Mouse (Mus musculus): ENCODE data around the gene Higd1c. TPM values are rescaled to one million over a fixed set of nuclear protein-coding genes. Genes with fewer than 3 reads are reported as not detected.
"Not testable (repeated sequence)": the region's sequence is repeated elsewhere in the genome, so short reads cannot be mapped to it uniquely, and the experiment has no call there.

Higd1c gene
- polyA plus RNA-seq, 2 experiments, result not detected

DNA sequence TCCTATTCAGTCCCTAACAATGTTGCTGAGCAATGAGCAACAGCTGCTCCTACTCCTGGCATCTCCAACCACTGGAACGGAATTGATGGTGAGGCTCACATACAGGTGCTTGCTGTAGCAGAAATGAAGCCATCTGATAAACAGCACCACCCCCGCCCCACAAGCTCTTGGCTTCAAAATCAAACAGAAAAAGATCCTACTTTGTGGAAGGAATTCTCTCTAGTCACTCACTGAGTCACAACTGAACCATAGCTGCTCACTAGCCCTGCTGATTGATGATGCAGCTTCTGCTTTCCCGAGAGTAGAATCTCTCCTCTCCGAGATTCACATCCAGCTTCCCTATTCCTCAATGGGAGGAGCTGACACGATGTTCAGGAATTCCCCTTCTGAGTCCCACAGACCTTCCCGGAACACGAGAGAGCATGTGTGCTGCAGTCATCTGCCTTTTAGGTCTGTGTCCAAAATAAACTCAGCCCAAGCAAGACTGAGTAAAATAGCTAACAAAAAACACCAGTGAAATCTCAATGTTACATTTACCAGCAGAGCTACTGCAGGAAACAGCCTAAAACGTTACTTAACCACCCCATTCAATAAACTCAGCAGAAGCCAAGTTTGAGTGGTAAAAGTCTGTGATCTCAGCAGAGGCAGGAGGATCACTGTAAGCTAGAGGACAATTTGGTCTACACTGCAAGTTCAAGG is 56.9 kb downstream of the Higd1c start:
- Histone ChIP-seq H3K4me1 (replicated peaks; ENCODE audit: control insufficient read depth in 2 of 2, insufficient read depth in 2 of 2, low read length in 1 of 2) (peaks cover 45 to 52% of the 10 kb centered on the region in 2 experiments), H3K4me2 (ENCODE audit: low read depth) (peak overlapping the region; percentile 100), H3K9me3 (ENCODE audit: control insufficient read depth, low read length) (no peaks in the 10 kb centered on the region), H3K36me3 (replicated peaks; ENCODE audit: control insufficient read depth, insufficient read depth, low read depth) (peaks cover 12% of the 10 kb centered on the region), H3K27ac (peak overlapping the region; percentile 97), H3K4me3 (ENCODE audit: insufficient read depth in 1 of 2, low read depth in 2 of 2, low read length in 2 of 2) (peak overlapping the region; percentile 72 to 100), H3K27me3 (ENCODE audit: control insufficient read depth, insufficient read depth, low read length) (peaks cover 12% of the 10 kb centered on the region), H3K9ac (replicated peaks) (peak overlapping the region; percentile 99)
- DNase-seq (ENCODE audit: low read depth in 3 of 3, low spot score in 3 of 3) (no peak), ATAC-seq (ENCODE audit: insufficient read depth) (no peak)
- TF ChIP-seq EP300 (IDR thresholded peaks at IDR 0.05; ENCODE audit: low read depth), result no peak
- no peak for TF ChIP-seq CTCF (IDR thresholded peaks at IDR 0.05; ENCODE audit: low read depth)
- 10% methylated on average over 8 of the region's 8 CpGs for WGBS (ENCODE audit: insufficient replicate concordance)

DNA sequence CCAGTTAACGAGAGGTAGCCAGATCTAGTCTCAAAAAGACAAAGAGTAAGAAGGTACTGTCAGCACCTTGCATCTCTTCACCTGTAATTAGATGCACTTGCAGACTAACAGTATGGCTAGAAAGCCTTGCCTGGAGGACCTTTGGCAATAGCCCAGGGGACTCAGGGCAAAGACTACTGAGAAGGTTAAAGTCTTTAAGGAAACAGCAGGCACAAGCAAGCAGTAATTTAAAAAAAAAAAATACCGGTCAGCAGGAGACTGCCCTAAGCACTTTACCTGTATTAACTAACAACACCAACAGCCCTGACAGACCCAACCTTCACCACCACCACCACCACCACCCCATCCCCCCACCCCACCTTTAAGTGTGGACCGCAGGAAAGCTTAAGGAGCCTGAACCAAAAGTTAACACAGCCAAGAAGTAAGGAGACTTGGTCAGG is 57.4 kb downstream of the Higd1c start, which contains the start of gene Gm5475:
TSS of gene Gm5475 (plus strand) at position 390 of the 440 bp plus-strand sequence.
- peak within 1 kb of the TSS; percentile 72 to 100 for H3K4me3 ChIP-seq (ENCODE audit: insufficient read depth in 1 of 2, low read depth in 2 of 2, low read length in 2 of 2)
- H3K9me3 ChIP-seq (ENCODE audit: control insufficient read depth, low read length); ATAC-seq (ENCODE audit: insufficient read depth); DNase-seq (ENCODE audit: low read depth in 3 of 3, low spot score in 3 of 3): not testable (repeated sequence)
- peak within 1 kb of the TSS; percentile 100 for H3K4me2 ChIP-seq (ENCODE audit: low read depth)
- H3K4me1 ChIP-seq (replicated peaks; ENCODE audit: control insufficient read depth in 2 of 2, insufficient read depth in 2 of 2, low read length in 1 of 2), result peaks cover 45 to 50% of the 10 kb centered on the region in 2 experiments
- 6% methylated on average over 3 of the region's 3 CpGs for WGBS (ENCODE audit: insufficient replicate concordance)
- peak within 1 kb of the TSS; percentile 97 for H3K27ac ChIP-seq
- peaks cover 12% of the 10 kb centered on the region for H3K27me3 ChIP-seq (ENCODE audit: control insufficient read depth, insufficient read depth, low read length)
- H3K36me3 ChIP-seq (replicated peaks; ENCODE audit: control insufficient read depth, insufficient read depth, low read depth), result peaks cover 12% of the 10 kb centered on the region
- peak within 1 kb of the TSS; percentile 99 for H3K9ac ChIP-seq (replicated peaks)

DNA sequence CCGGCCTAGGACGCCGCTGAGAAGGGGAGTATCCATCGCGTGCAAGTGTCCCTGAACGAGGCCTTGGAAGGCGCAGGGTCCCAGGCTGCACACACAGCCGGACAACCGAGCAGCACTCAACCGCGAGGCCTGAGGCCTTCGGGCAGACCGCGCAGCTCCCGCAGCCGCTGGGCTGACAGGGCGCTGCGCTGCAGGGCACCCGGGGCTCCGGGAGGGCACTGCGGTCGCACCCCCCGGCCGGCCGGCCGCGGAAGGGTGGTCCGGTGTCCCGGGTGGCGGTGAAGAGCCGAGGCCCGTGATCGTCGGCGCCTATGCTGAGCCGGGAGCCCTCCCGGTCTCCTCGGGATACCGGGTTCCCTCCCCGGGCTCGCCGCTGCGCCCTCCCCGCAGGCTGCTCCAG is 58.1 kb downstream of the Higd1c start:
- DNase-seq (ENCODE audit: low read depth in 3 of 3, low spot score in 3 of 3) (no peak), ATAC-seq (ENCODE audit: insufficient read depth) (peak; percentile 50)
- Histone ChIP-seq H3K9ac (replicated peaks) (peak overlapping the region; percentile 99), H3K9me3 (ENCODE audit: control insufficient read depth, low read length) (no peaks in the 10 kb centered on the region), H3K27ac (peak overlapping the region; percentile 97), H3K36me3 (replicated peaks; ENCODE audit: control insufficient read depth, insufficient read depth, low read depth) (peaks cover 8% of the 10 kb centered on the region), H3K27me3 (ENCODE audit: control insufficient read depth, insufficient read depth, low read length) (peaks cover 12% of the 10 kb centered on the region), H3K4me1 (replicated peaks; ENCODE audit: control insufficient read depth in 2 of 2, insufficient read depth in 2 of 2, low read length in 1 of 2) (peaks cover 43 to 45% of the 10 kb centered on the region in 2 experiments), H3K4me2 (ENCODE audit: low read depth) (peak overlapping the region; percentile 100), H3K4me3 (ENCODE audit: insufficient read depth in 1 of 2, low read depth in 2 of 2, low read length in 2 of 2) (peak overlapping the region; percentile 72 to 100)
- 0% methylated on average over 44 of the region's 44 CpGs for WGBS (ENCODE audit: insufficient replicate concordance)
- TF ChIP-seq CTCF (IDR thresholded peaks at IDR 0.05; ENCODE audit: low read depth), result no peak
- no peak for TF ChIP-seq EP300 (IDR thresholded peaks at IDR 0.05; ENCODE audit: low read depth)

DNA sequence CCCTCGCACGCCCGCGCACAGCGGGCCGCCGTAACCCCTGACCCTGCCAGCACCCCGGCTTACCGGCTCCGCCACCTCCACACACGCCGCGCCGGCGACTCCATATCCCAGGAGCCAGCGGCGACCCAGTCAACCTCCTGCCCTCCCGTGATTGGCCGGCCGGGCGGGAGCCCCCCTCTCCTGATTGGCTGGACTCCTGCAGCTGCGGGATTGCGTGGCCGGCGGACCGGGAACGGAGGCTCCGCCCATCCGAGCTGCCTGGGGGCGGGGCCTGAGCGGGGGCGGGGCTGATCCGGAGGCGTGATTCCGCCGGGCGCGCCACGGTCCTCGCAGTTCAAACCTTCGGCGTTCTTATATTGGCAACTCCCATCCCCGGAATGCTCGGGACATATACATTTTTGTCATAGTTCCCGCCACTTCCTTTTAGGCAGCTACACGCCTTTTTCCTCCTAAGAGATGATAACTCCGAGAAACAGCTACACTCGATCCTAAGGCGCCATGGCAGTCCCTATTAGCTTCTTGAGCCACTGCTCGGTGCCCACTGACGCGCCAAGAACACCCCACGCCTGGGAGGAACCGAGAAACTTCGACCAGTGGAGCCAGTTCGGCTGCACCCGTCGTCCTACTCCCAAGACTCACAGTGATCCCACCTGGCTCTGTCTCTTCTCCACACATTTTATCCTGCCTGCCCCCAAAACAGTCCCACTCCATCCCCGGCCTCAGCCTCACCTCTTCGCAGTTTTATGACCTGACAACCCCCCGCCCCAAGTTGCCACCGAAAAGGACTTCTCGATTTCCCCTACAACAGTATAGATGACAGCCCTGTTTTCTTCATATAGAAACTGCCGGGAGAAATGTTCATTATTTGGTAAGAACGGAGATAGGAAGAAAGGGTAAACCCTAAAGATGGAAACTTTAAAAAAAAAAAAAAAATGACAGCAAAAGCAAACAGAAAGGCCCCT is 58.8 kb downstream of the Higd1c start:
- TF ChIP-seq EP300 (IDR thresholded peaks at IDR 0.05; ENCODE audit: low read depth), result no peak
- no peak for TF ChIP-seq CTCF (IDR thresholded peaks at IDR 0.05; ENCODE audit: low read depth)
- H3K36me3 ChIP-seq (replicated peaks; ENCODE audit: control insufficient read depth, insufficient read depth, low read depth), result peaks cover under 1% of the 10 kb centered on the region
- H3K4me3 ChIP-seq (ENCODE audit: insufficient read depth in 1 of 2, low read depth in 2 of 2, low read length in 2 of 2), result peak overlapping the region; percentile 72 to 100
- DNase-seq (ENCODE audit: low read depth in 3 of 3, low spot score in 3 of 3) (peak; percentile 91 to 94 (median 93)), ATAC-seq (ENCODE audit: insufficient read depth) (peak; percentile 88)
- no peaks in the 10 kb centered on the region for H3K9me3 ChIP-seq (ENCODE audit: control insufficient read depth, low read length)
- peak overlapping the region; percentile 99 for H3K9ac ChIP-seq (replicated peaks)
- peaks cover 12% of the 10 kb centered on the region for H3K27me3 ChIP-seq (ENCODE audit: control insufficient read depth, insufficient read depth, low read length)
- peak overlapping the region; percentile 100 for H3K4me2 ChIP-seq (ENCODE audit: low read depth)
- H3K4me1 ChIP-seq (replicated peaks; ENCODE audit: control insufficient read depth in 2 of 2, insufficient read depth in 2 of 2, low read length in 1 of 2), result peaks cover 36 to 38% of the 10 kb centered on the region in 2 experiments
- 1% methylated on average over 65 of the region's 65 CpGs for WGBS (ENCODE audit: insufficient replicate concordance)
- peak overlapping the region; percentile 97 for H3K27ac ChIP-seq

Data from liver, embryonic 14.5 days (tissue).